Mouse (Mus musculus): Measurements from ENCODE around the gene Vill. TPM values are rescaled to one million over a fixed set of nuclear protein-coding genes. Genes with fewer than 3 reads are reported as not detected.
A peak's percentile ranks its signal among the peaks of the same experiment; 100 is the strongest.

Gene Vill
- polyA plus RNA-seq, 1 experiment from 2014 or later, result 13.7 TPM

DNA sequence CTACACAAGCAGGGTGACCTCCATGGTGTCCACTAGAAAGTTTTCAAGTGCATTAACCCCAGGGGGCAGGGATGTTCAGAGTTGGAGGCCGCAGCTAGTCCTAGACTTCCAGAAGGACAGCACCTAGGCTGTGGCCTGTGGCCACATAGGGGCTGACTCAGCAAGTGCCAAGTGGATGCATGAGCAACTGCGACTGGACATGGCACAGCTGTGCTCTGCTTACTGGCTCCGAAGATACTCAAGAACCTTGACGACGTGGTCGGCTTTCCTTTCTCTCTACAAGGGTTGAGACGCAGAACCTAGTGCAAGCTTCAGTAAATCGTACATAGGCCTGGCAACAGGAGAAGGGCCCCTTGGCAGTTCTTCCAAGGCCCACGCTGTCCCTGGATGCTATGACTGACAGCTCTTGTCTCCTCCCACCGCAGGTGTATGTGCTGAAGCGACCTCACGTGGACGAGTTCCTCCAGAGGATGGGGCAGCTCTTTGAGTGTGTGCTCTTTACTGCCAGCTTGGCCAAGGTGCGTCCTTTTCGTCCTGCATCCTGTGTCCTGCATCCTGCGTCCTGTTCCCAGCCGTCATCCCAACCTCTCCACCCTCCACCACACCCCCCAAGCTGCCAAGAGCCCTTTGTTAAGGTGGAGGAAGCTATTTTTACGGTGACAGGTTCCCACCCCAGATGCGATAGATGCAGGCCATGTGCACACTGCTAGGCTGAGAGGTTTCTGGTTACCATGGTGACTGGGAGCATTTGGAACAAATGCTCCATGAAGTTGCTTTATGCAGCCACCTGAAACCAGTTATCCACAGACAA, 19.3 kb upstream of the Vill start:
- Histone ChIP-seq H3K27ac (ENCODE audit: low read length) (no peak overlapping the region), H3K4me1 (ENCODE audit: control insufficient read depth, insufficient read depth, low read length) (0 out of 2 replicates have a peak, but pooled peaks cover 6% of the 10 kb centered on the region), H3K4me3 (ENCODE audit: low read length) (no peak overlapping the region), H3K4me2 (ENCODE audit: low read depth, low read length) (no peak overlapping the region), H3K9ac (ENCODE audit: low read depth, low read length) (no peak overlapping the region), H3K36me3 (ENCODE audit: control insufficient read depth, insufficient read depth, low read length) (peaks cover 8% of the 10 kb centered on the region), H3K9me3 (ENCODE audit: control insufficient read depth, low read length) (no peaks in the 10 kb centered on the region), H3K27me3 (replicated peaks; ENCODE audit: control insufficient read depth, insufficient read depth, low read length) (no peaks in the 10 kb centered on the region)
- 84% methylated on average over 19 of the region's 19 CpGs for WGBS
- ATAC-seq, result no peak

DNA sequence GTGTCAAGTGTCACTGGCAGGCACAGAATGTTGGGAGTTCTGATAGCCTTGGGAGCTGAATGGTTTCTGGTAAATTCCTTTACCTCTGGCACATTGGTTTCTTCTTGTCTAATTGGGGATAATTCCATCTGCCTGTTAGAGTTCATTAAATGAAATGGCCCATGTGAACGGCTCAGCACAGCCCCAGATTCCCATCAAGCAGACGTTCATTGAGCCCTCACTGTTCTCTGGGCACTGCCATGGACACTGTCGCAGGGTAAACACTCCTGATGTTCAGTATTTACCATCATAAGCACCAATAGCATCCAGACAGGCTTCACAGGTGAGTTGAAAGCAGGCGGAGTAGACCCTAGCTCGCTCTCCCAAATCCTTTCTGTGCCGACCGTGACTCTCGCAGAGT, 18.5 kb upstream of the Vill start:
- peaks cover 12% of the 10 kb centered on the region for H3K36me3 ChIP-seq (ENCODE audit: control insufficient read depth, insufficient read depth, low read length)
- WGBS, result 89% methylated on average over 8 of the region's 8 CpGs
- H3K4me1 ChIP-seq (ENCODE audit: control insufficient read depth, insufficient read depth, low read length), result 0 out of 2 replicates have a peak, but pooled peaks cover 6% of the 10 kb centered on the region
- no peak overlapping the region for H3K27ac ChIP-seq (ENCODE audit: low read length)
- H3K9me3 ChIP-seq (ENCODE audit: control insufficient read depth, low read length), result no peaks in the 10 kb centered on the region
- H3K9ac ChIP-seq (ENCODE audit: low read depth, low read length), result no peak overlapping the region
- no peaks in the 10 kb centered on the region for H3K27me3 ChIP-seq (replicated peaks; ENCODE audit: control insufficient read depth, insufficient read depth, low read length)
- no peak for ATAC-seq
- H3K4me2 ChIP-seq (ENCODE audit: low read depth, low read length), result no peak overlapping the region
- no peak overlapping the region for H3K4me3 ChIP-seq (ENCODE audit: low read length)

DNA sequence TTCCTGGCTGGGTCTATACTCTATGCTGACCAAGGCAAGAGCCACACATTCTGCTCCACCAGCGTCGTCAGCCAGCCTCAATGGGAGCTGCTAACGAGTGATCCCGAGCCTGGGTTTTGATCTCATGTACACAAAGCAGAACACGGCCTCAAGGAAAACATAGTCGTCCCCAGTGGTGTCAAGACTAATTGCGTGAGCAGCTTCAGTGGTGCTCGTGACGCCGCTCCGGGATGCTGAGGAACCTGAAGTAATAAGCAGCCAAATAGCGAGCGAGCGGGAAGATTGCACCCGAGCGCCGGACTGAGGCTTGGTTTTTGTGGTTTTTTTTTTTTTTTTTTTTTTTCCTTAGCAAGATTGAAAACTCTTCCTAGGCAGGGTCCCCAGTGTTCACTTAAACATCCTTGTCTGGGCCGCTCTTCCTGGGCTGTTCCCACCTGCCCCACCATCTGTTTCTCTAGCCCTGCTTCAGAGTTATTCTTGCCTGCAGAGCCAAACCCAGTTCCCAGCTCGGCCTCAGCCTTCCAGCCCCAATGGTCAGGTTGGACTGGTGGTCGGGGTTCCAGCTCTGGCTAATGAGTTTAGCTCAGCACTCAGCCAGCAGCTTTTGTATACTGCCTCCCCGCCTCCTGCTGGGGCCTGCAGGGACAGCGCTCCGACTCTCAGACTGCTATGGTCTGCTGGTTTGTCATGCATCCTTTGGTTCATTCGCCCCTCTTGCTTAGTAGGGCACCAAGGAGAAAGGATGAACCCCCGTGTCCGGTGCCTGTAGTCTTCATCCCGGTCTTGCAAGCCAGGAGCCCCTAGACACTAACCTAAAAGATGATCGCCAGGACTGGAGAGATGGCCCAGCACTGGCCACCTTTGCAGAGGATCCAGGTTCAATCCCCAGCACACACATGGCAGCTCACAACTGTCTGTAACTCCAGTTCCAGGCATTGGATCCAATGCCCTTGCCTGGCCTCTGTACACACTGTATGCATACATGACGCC, 17.6 kb upstream of the Vill start:
- 0 out of 2 replicates have a peak, but pooled peaks cover 6% of the 10 kb centered on the region for H3K4me1 ChIP-seq (ENCODE audit: control insufficient read depth, insufficient read depth, low read length)
- H3K9me3 ChIP-seq (ENCODE audit: control insufficient read depth, low read length), result no peaks in the 10 kb centered on the region
- no peak overlapping the region for H3K27ac ChIP-seq (ENCODE audit: low read length)
- no peak overlapping the region for H3K9ac ChIP-seq (ENCODE audit: low read depth, low read length)
- H3K4me2 ChIP-seq (ENCODE audit: low read depth, low read length), result no peak overlapping the region
- no peak for ATAC-seq
- WGBS, result 85% methylated on average over 29 of the region's 29 CpGs
- no peak overlapping the region for H3K4me3 ChIP-seq (ENCODE audit: low read length)
- H3K36me3 ChIP-seq (ENCODE audit: control insufficient read depth, insufficient read depth, low read length), result peaks cover 12% of the 10 kb centered on the region
- no peaks in the 10 kb centered on the region for H3K27me3 ChIP-seq (replicated peaks; ENCODE audit: control insufficient read depth, insufficient read depth, low read length)

DNA sequence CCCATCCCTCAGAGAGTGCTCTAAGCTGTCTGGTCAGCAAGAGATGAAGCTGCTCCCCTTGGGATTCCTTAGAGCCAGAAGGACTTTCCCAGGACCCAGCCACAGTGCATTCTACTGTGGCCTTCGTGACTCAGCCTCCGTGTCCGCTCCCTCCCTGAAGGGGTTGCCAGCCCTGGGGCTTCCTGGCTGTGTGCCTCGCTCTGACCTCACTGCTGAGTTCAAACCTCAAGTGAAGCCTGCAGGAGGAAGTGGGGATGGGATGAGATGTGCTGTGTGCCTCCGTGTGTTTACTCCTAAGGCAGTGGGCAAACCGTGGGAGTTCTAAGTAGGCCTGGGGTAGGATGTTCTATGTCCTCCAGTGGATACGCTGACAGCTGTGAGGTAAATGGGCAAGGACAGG, 16.7 kb upstream of the Vill start:
- 48% methylated on average over 7 of the region's 7 CpGs for WGBS
- Histone ChIP-seq H3K4me3 (ENCODE audit: low read length) (no peak overlapping the region), H3K4me1 (ENCODE audit: control insufficient read depth, insufficient read depth, low read length) (0 out of 2 replicates have a peak, but pooled peaks cover 6% of the 10 kb centered on the region), H3K36me3 (ENCODE audit: control insufficient read depth, insufficient read depth, low read length) (peaks cover 18% of the 10 kb centered on the region), H3K27ac (ENCODE audit: low read length) (no peak overlapping the region), H3K27me3 (replicated peaks; ENCODE audit: control insufficient read depth, insufficient read depth, low read length) (no peaks in the 10 kb centered on the region), H3K9ac (ENCODE audit: low read depth, low read length) (no peak overlapping the region; the same call in 1 of the 2 replicates), H3K9me3 (ENCODE audit: control insufficient read depth, low read length) (no peaks in the 10 kb centered on the region), H3K4me2 (ENCODE audit: low read depth, low read length) (no peak overlapping the region)
- peak; percentile 26; the same call in 1 of the 2 replicates for ATAC-seq

DNA sequence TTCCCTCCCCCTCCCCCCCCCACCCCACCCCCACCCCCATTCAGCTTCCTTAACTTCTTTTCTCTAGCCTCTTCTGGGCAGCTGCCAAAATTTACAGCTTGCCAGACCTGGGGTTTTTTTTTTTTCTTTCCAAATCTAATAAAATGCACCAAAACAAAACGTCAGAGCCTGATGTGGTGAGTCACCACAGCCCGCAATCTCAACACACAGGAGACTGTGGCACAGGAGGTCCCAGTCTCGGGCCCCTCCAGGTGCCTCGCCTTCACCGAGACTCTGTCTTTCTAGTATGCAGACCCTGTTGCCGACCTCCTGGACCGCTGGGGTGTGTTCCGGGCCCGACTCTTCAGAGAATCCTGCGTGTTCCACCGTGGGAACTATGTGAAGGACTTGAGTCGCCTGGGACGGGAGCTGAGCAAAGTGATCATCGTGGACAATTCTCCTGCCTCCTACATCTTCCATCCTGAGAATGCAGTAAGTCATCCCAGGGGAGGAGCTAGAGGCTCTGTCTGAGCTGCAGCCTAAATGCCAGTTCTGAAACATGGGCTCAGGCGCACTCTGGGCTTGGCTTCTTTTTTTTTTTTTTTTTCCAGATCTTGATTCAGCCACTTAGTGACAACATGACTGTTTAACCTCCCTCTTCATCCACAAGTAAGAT, 15.4 kb upstream of the Vill start:
- peaks cover 21% of the 10 kb centered on the region for H3K36me3 ChIP-seq (ENCODE audit: control insufficient read depth, insufficient read depth, low read length)
- WGBS, result 64% methylated on average over 15 of the region's 15 CpGs
- H3K4me3 ChIP-seq (ENCODE audit: low read length), result no peak overlapping the region
- H3K4me1 ChIP-seq (ENCODE audit: control insufficient read depth, insufficient read depth, low read length), result 0 out of 2 replicates have a peak, but pooled peaks cover 6% of the 10 kb centered on the region
- no peak overlapping the region for H3K4me2 ChIP-seq (ENCODE audit: low read depth, low read length)
- H3K27me3 ChIP-seq (replicated peaks; ENCODE audit: control insufficient read depth, insufficient read depth, low read length), result no peaks in the 10 kb centered on the region
- no peak overlapping the region for H3K9ac ChIP-seq (ENCODE audit: low read depth, low read length)
- no peaks in the 10 kb centered on the region for H3K9me3 ChIP-seq (ENCODE audit: control insufficient read depth, low read length)
- ATAC-seq, result no peak
- H3K27ac ChIP-seq (ENCODE audit: low read length), result 0 out of 2 replicates have a peak overlapping the region, but pooled peaks have one; percentile 4

DNA sequence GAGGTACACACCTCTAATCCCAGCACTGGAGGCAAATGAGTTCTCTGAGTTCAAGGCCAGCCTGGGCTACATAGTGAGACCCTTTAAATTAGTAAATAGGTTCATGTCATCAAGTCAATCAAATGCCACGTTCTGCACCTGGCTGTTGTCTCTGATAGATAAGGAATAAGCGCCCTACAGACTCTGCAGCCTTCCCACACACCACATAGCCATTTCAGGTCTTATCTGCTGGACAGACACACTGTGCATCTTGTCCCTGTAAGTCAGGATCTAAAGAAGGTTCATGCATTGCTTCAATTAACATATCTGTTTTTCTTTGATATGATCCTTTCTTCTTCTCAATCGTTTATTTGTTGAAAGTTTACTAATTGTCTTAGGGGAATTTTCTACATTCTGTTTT, 14.0 kb upstream of the Vill start:
- no peaks in the 10 kb centered on the region for H3K27me3 ChIP-seq (replicated peaks; ENCODE audit: control insufficient read depth, insufficient read depth, low read length)
- H3K4me1 ChIP-seq (ENCODE audit: control insufficient read depth, insufficient read depth, low read length), result 0 out of 2 replicates have a peak, but pooled peaks cover 6% of the 10 kb centered on the region
- 87% methylated on average over 3 of the region's 3 CpGs for WGBS
- no peak overlapping the region for H3K9ac ChIP-seq (ENCODE audit: low read depth, low read length)
- no peak overlapping the region for H3K4me3 ChIP-seq (ENCODE audit: low read length)
- no peaks in the 10 kb centered on the region for H3K9me3 ChIP-seq (ENCODE audit: control insufficient read depth, low read length)
- no peak overlapping the region for H3K4me2 ChIP-seq (ENCODE audit: low read depth, low read length)
- H3K36me3 ChIP-seq (ENCODE audit: control insufficient read depth, insufficient read depth, low read length), result peaks cover 21% of the 10 kb centered on the region
- no peak for ATAC-seq
- H3K27ac ChIP-seq (ENCODE audit: low read length), result no peak overlapping the region

DNA sequence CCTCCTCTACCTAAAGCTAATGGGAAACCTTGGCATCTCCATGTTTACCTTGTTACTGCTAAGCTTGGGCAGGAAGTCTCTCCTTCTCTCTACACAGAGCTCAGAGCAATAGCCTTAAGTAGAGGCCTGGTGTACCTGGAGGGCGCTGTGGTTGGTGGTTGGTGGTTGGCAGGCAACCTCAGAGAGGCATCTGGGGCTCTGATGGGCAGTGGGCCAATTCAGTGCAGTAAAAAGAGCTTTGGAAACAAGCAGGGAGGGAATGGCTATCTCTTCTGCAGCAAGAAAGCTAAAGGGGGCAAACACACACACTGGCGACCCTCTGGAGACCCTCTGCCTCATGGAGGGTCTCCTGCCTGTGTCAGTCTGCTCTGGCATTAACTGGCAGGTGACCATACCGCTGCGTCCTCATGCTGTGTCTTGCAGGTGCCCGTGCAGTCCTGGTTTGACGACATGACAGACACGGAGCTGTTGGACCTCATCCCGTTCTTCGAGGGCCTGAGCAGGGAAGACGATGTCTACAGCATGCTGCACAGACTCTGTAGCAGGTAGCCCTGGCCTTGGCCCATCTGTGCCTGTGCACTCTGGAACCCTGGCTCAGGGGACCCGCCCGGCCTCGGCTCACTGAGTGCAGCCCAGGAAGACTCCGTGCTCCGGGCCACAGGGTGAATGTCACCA, 12.3 kb upstream of the Vill start:
- Histone ChIP-seq H3K27ac (ENCODE audit: low read length) (no peak overlapping the region), H3K9me3 (ENCODE audit: control insufficient read depth, low read length) (no peaks in the 10 kb centered on the region), H3K36me3 (ENCODE audit: control insufficient read depth, insufficient read depth, low read length) (peaks cover 17% of the 10 kb centered on the region; the same call in 1 of the 2 replicates), H3K4me1 (ENCODE audit: control insufficient read depth, insufficient read depth, low read length) (0 out of 2 replicates have a peak, but pooled peaks cover 6% of the 10 kb centered on the region), H3K27me3 (replicated peaks; ENCODE audit: control insufficient read depth, insufficient read depth, low read length) (no peaks in the 10 kb centered on the region), H3K9ac (ENCODE audit: low read depth, low read length) (no peak overlapping the region), H3K4me3 (ENCODE audit: low read length) (no peak overlapping the region), H3K4me2 (ENCODE audit: low read depth, low read length) (no peak overlapping the region)
- 91% methylated on average over 15 of the region's 15 CpGs for WGBS
- ATAC-seq, result no peak

DNA sequence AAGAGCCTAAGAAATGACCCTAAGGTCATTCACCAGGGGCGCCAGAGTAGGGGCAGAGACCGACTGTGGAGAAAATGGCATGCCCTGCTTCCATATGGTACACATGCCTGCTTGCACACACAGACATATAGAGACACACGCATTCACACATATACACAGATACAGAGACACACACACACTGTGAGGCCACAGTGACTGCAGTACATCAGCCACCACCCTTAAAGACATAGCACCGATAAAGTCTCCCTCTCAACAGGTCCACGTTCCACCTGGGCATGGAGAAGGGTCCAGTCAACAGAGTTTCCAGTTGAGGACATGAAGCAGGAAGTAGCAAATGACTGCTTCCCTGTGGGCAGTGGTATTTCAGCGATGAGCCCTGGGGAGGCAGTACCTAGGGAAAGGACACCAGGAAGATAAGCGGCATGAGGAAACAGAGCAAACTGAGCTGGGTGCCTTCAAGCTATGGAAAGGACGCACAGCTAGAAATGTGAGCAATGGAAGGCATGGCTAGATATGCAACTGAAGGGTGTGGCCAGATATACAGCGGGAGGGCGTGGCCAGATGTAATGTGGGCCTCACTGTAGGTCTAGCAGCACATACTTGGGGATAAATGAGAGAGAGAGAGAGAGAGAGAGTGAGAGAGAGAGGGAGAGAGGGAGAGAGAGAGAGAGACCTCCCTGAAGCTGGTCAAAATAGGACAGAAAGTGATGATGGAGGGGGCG, 4.2 kb upstream of the Vill start:
- Histone ChIP-seq H3K9me3 (ENCODE audit: control insufficient read depth, low read length) (no peaks in the 10 kb centered on the region), H3K4me3 (ENCODE audit: low read length) (no peak overlapping the region), H3K9ac (ENCODE audit: low read depth, low read length) (no peak overlapping the region), H3K27me3 (replicated peaks; ENCODE audit: control insufficient read depth, insufficient read depth, low read length) (no peaks in the 10 kb centered on the region), H3K4me1 (ENCODE audit: control insufficient read depth, insufficient read depth, low read length) (peaks cover 22% of the 10 kb centered on the region), H3K36me3 (ENCODE audit: control insufficient read depth, insufficient read depth, low read length) (no peaks in the 10 kb centered on the region), H3K27ac (ENCODE audit: low read length) (no peak overlapping the region), H3K4me2 (ENCODE audit: low read depth, low read length) (no peak overlapping the region)
- ATAC-seq, result peak; percentile 67
- WGBS, result 61% methylated on average over 11 of the region's 11 CpGs

Measured in intestine, embryonic 16.5 days (tissue).